Mouse (Mus musculus) E14TG2a.4 (cell line): ENCODE results near the gene Ttpal.

Experiments used
- CTCF ChIP-seq: conservative IDR thresholded peaks from 2 replicates; pipeline ENCODE4 v1.5.1; 2014; ENCODE audit warnings: low read length
- NANOG ChIP-seq: IDR thresholded peaks from 2 replicates; pipeline ENCODE4 v1.6.1; 2014; ENCODE audit warnings: borderline replicate concordance, low read length, mixed read lengths
- POU5F1 ChIP-seq: IDR thresholded peaks from 2 replicates; pipeline ENCODE4 v1.6.1; 2014; ENCODE audit warnings: low read length, borderline replicate concordance

DNA sequence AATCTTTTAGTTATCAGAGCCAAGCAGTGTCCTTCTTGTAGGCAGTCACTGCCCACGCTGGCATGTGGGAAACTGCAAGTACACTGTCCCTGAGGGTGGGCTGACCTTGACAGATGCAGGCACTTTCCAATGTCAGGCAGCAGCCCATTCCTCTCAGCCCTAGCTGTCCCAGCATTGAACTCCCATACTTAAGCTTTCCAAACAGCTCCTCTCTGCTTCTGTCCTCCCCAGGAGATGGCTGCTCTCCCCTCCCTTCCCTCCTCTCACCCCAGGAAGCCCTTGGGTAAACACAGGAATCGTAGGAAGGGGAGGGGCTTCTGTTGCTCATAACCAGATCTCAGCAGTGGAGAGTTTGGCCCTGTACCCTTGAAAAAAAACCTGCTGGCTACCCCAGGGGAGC, 7.0 kb upstream of the Ttpal start:
- TF ChIP-seq CTCF: no peak
- no peak for TF ChIP-seq NANOG
- TF ChIP-seq POU5F1: no peak
